Mouse (Mus musculus): ENCODE data around the gene Olfr551. TPM values are rescaled to one million over a fixed set of nuclear protein-coding genes. Genes with fewer than 3 reads are reported as not detected.

Olfr551 gene
- polyA plus RNA-seq, 1 experiment from 2014 or later = 0.03 TPM

Other genes starting within 250 kb of the Olfr551 start
- gene Rrm1, start 150.2 kb downstream of the Olfr551 start, polyA plus RNA-seq (2014; fragmentation: Nextera tagmentation; extraction: Ambion mirVana) = 98.1 and 123 TPM in 2 replicates
- gene Olfr543, start 110.2 kb downstream of the Olfr551 start, polyA plus RNA-seq (2014; fragmentation: Nextera tagmentation; extraction: Ambion mirVana) = 0.31 and 0.97 TPM in 2 replicates
- gene Olfr544, start 103.6 kb downstream of the Olfr551 start, polyA plus RNA-seq (2014; fragmentation: Nextera tagmentation; extraction: Ambion mirVana) = 0.10 and 0.14 TPM in 2 replicates
- not detected in 2 replicates for gene Olfr545, start 92.3 kb downstream of the Olfr551 start, polyA plus RNA-seq (2014; fragmentation: Nextera tagmentation; extraction: Ambion mirVana)
- not detected in 2 replicates for gene Olfr547, start 57.1 kb downstream of the Olfr551 start, polyA plus RNA-seq (2014; fragmentation: Nextera tagmentation; extraction: Ambion mirVana)
- gene Olfr548-ps1, start 51.0 kb downstream of the Olfr551 start, polyA plus RNA-seq (2014; fragmentation: Nextera tagmentation; extraction: Ambion mirVana) = not detected in 2 replicates
- not detected in 2 replicates for gene Olfr549, start 42.0 kb downstream of the Olfr551 start, polyA plus RNA-seq (2014; fragmentation: Nextera tagmentation; extraction: Ambion mirVana)
- gene Trim21, start 26.4 kb downstream of the Olfr551 start, polyA plus RNA-seq (2014; fragmentation: Nextera tagmentation; extraction: Ambion mirVana) = 0.58 and 1.1 TPM in 2 replicates
- gene Olfr550, start 20.4 kb downstream of the Olfr551 start, polyA plus RNA-seq (2014; fragmentation: Nextera tagmentation; extraction: Ambion mirVana) = 0.33 and 0.71 TPM in 2 replicates
- 0.14 TPM in 1 of 2 replicates, not detected in the other for gene Olfr552, start 5.9 kb upstream of the Olfr551 start, polyA plus RNA-seq (2014; fragmentation: Nextera tagmentation; extraction: Ambion mirVana)
- 0.08 TPM in 1 of 2 replicates, not detected in the other for gene Olfr553, start 26.3 kb upstream of the Olfr551 start, polyA plus RNA-seq (2014; fragmentation: Nextera tagmentation; extraction: Ambion mirVana)
- not detected in 2 replicates for gene Olfr554, start 46.5 kb upstream of the Olfr551 start, polyA plus RNA-seq (2014; fragmentation: Nextera tagmentation; extraction: Ambion mirVana)
- not detected in 2 replicates for gene Olfr555, start 66.9 kb upstream of the Olfr551 start, polyA plus RNA-seq (2014; fragmentation: Nextera tagmentation; extraction: Ambion mirVana)
- gene Olfr556, start 73.0 kb upstream of the Olfr551 start, polyA plus RNA-seq (2014; fragmentation: Nextera tagmentation; extraction: Ambion mirVana) = not detected in 2 replicates
- 12.6 and 15.4 TPM in 2 replicates for gene Trim68, start 95.4 kb upstream of the Olfr551 start, polyA plus RNA-seq (2014; fragmentation: Nextera tagmentation; extraction: Ambion mirVana)
- gene Olfr557, start 104.0 kb upstream of the Olfr551 start, polyA plus RNA-seq (2014; fragmentation: Nextera tagmentation; extraction: Ambion mirVana) = 0.10 and 0.12 TPM in 2 replicates
- gene Olfr558, start 110.3 kb upstream of the Olfr551 start, polyA plus RNA-seq (2014; fragmentation: Nextera tagmentation; extraction: Ambion mirVana) = 0.75 and 1.4 TPM in 2 replicates
- gene Olfr33, start 127.2 kb upstream of the Olfr551 start, polyA plus RNA-seq (2014; fragmentation: Nextera tagmentation; extraction: Ambion mirVana) = not detected in 2 replicates
- not detected in 2 replicates for gene Olfr559, start 135.6 kb upstream of the Olfr551 start, polyA plus RNA-seq (2014; fragmentation: Nextera tagmentation; extraction: Ambion mirVana)
- not detected in 2 replicates for gene Olfr560, start 167.5 kb upstream of the Olfr551 start, polyA plus RNA-seq (2014; fragmentation: Nextera tagmentation; extraction: Ambion mirVana)
- gene Olfr78, start 167.6 kb upstream of the Olfr551 start, polyA plus RNA-seq (2014; fragmentation: Nextera tagmentation; extraction: Ambion mirVana) = 1.0 and 1.5 TPM in 2 replicates
- 0.11 TPM in 1 of 2 replicates, not detected in the other for gene Olfr561, start 179.3 kb upstream of the Olfr551 start, polyA plus RNA-seq (2014; fragmentation: Nextera tagmentation; extraction: Ambion mirVana)
- gene Olfr564, start 211.6 kb upstream of the Olfr551 start, polyA plus RNA-seq (2014; fragmentation: Nextera tagmentation; extraction: Ambion mirVana) = not detected in 2 replicates